ENCODE assay signal across 16 mouse cellular contexts in genomic region chr11:47020874-47021273, GRCm38 (mm10).
DNase-seq lines count a peak whose midpoint lies in the region; ATAC-seq lines count a peak whose summit lies in the region.
"Had no signal": no experiment of that assay in that cellular context is flagged by ENCODE, and none has a peak within 500 bp of the region (broad histone marks: within the 10 kb centered on the region; RNA-seq: fewer than 3 reads in every experiment).

No protein-coding gene starts in this region.

- H3K4me1 ChIP-seq in heart, embryonic 13.5 days, result peaks cover 36% of the 10 kb centered on the region
- H3K4me1 ChIP-seq in liver, embryonic 11.5 days (replicated peaks; ENCODE audit: control insufficient read depth, insufficient read depth, low read length), result no peaks in the 10 kb centered on the region
- H3K4me1 ChIP-seq: kidney, embryonic 15.5 days; limb, embryonic 15.5 days had no signal

- peaks cover 11% of the 10 kb centered on the region; the same call in 1 of the 2 replicates for H3K27me3 ChIP-seq in heart, embryonic 13.5 days (replicated peaks)
- H3K27me3 ChIP-seq in liver, embryonic 11.5 days (replicated peaks; ENCODE audit: control insufficient read depth, insufficient read depth, low read length), result no peaks in the 10 kb centered on the region
- H3K27me3 ChIP-seq: kidney, embryonic 15.5 days; limb, embryonic 15.5 days; lung, embryonic 15.5 days had no signal

- 14% methylated on average over 6 of the region's 6 CpGs for WGBS in heart, embryonic 13.5 days
- WGBS in liver, embryonic 11.5 days, result 46% methylated on average over 6 of the region's 6 CpGs

- H3K4me2 ChIP-seq in heart, embryonic 13.5 days, result peak overlapping the region; percentile 42
- H3K4me2 ChIP-seq in liver, embryonic 11.5 days, result no peak overlapping the region
- H3K4me2 ChIP-seq: kidney, embryonic 15.5 days; limb, embryonic 15.5 days; lung, embryonic 15.5 days; midbrain, embryonic 11.5 days had no signal

- no peaks in the 10 kb centered on the region for H3K36me3 ChIP-seq in heart, embryonic 13.5 days
- no peaks in the 10 kb centered on the region for H3K36me3 ChIP-seq in liver, embryonic 11.5 days (ENCODE audit: control insufficient read depth, insufficient read depth, low read length)
- H3K36me3 ChIP-seq: kidney, embryonic 15.5 days; limb, embryonic 15.5 days; lung, embryonic 15.5 days had no signal

- H3K4me3 ChIP-seq in heart, embryonic 13.5 days, result no peak overlapping the region
- no peak overlapping the region for H3K4me3 ChIP-seq in liver, embryonic 11.5 days (ENCODE audit: low read depth, low read length)
- H3K4me3 ChIP-seq: erythroblast, embryonic 14.5 days; kidney, embryonic 15.5 days; layer of hippocampus, adult 2 months; limb, embryonic 15.5 days; lung, embryonic 15.5 days had no signal

- no peak overlapping the region for H3K27ac ChIP-seq in heart, embryonic 13.5 days (replicated peaks)
- H3K27ac ChIP-seq in liver, embryonic 11.5 days (ENCODE audit: low read depth, low read length), result no peak overlapping the region
- H3K27ac ChIP-seq: kidney, embryonic 15.5 days; layer of hippocampus, adult 2 months; limb, embryonic 15.5 days; lung, embryonic 15.5 days had no signal

- intact Hi-C loops in gastrocnemius, postnatal 14 days (cut with DNase I; ENCODE audit: low total_unique reads), result no loop called here

- no peak; the same call in 1 of the 2 replicates for ATAC-seq in heart, embryonic 13.5 days (ENCODE audit: extremely low read depth, insufficient number of reproducible peaks, low FRiP score, low TSS enrichment)
- ATAC-seq in liver, embryonic 11.5 days (replicated peaks; ENCODE audit: low FRiP score), result no peak
- ATAC-seq in monocyte, adult 5-6 weeks (replicated peaks; ENCODE audit: insufficient number of reproducible peaks, low FRiP score, low TSS enrichment, poor library complexity, severe bottlenecking), result no peak

- no peaks in the 10 kb centered on the region for H3K9me3 ChIP-seq in heart, embryonic 13.5 days
- no peaks in the 10 kb centered on the region for H3K9me3 ChIP-seq in liver, embryonic 11.5 days (ENCODE audit: control insufficient read depth, low read length)
- H3K9me3 ChIP-seq: kidney, embryonic 15.5 days; limb, embryonic 15.5 days; lung, embryonic 15.5 days had no signal

- no peak overlapping the region for H3K9ac ChIP-seq in heart, embryonic 13.5 days
- H3K9ac ChIP-seq in liver, embryonic 11.5 days (ENCODE audit: low read depth, low read length), result no peak overlapping the region
- H3K9ac ChIP-seq: kidney, embryonic 15.5 days; limb, embryonic 15.5 days; lung, embryonic 15.5 days had no signal

- peak; percentile 4 for DNase-seq in gastrocnemius, postnatal 14 days
- DNase-seq in gastrocnemius, adult 18-20 months (ENCODE audit: low spot score), result no peak
- DNase-seq in embryo, embryonic 11 days, result peak; percentile 10
- peak; percentile 30 for DNase-seq in lung, postnatal 10 days
- DNase-seq in liver, embryonic 11.5 days (ENCODE audit: low spot score), result no peak
- DNase-seq: cerebellum, adult 11 months; right cerebral cortex, postnatal 25 days; thymus, postnatal 14 days had no signal

Comparison
In these comparisons a context has a peak if more than half of its experiments do, and no peak if none do; other contexts are left out.
1. DNase-seq: peak in gastrocnemius, postnatal 14 days (single experiment), embryo, embryonic 11 days (single experiment) and lung, postnatal 10 days (single experiment); none in gastrocnemius, adult 18-20 months (single experiment) and liver, embryonic 11.5 days (single experiment).